Mouse (Mus musculus): ENCODE results near the gene Mdm4. TPM values are rescaled to one million over a fixed set of nuclear protein-coding genes. Genes with fewer than 3 reads are reported as not detected.

The Mdm4 gene
- total and polyA plus RNA-seq, 2 experiments from 2014 or later: 13.4 to 42.2 TPM

DNA sequence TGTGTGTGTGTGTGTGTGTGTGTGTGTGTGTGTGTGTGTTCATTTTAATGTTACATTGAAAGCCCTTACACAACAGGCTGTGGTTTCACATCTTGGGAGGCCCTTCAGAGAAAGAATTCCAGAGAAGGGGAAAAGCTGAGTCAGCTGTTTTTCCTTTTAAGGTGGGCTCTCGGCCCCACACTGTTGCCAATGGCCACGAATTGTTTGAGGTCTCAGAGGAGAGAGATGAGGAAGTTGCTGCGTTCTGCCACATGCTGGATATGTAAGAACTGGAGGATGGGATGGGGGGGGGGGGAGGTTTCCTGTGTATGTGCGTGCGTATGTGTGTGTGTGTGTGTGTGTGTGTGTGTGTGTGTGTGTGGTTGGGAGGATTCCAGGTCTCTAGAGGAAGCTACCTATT is 39.8 kb upstream of the Mdm4 start:
- Histone ChIP-seq H3K4me1 (ENCODE audit: control insufficient read depth, insufficient read depth) (peaks cover 48% of the 10 kb centered on the region), H3K4me3 (ENCODE audit: low read depth, low read length) (peak overlapping the region; percentile 39; the same call in 1 of the 2 replicates), H3K9ac (replicated peaks; ENCODE audit: low read depth, low read length) (0 out of 2 replicates have a peak overlapping the region, but pooled peaks have one; percentile 54), H3K9me3 (replicated peaks; ENCODE audit: control insufficient read depth, low read length) (no peaks in the 10 kb centered on the region), H3K4me2 (ENCODE audit: low read depth, low read length) (peak overlapping the region; percentile 53), H3K27me3 (ENCODE audit: control insufficient read depth, insufficient read depth, low read length) (no peaks in the 10 kb centered on the region), H3K27ac (ENCODE audit: low read depth) (peak overlapping the region; percentile 96), H3K36me3 (replicated peaks; ENCODE audit: control insufficient read depth, insufficient read depth, low read length) (peaks cover 27% of the 10 kb centered on the region)
- 38% methylated on average over 5 of the region's 5 CpGs for WGBS
- peak; percentile 64 for DNase-seq (ENCODE audit: low spot score)
- no peak; the same call in 1 of the 2 replicates for TF ChIP-seq EP300 (IDR thresholded peaks at IDR 0.05; ENCODE audit: low read depth)
- TF ChIP-seq CTCF (IDR thresholded peaks at IDR 0.05; ENCODE audit: low read depth): no peak
- no peak for ATAC-seq (ENCODE audit: insufficient read depth, low read depth)

DNA sequence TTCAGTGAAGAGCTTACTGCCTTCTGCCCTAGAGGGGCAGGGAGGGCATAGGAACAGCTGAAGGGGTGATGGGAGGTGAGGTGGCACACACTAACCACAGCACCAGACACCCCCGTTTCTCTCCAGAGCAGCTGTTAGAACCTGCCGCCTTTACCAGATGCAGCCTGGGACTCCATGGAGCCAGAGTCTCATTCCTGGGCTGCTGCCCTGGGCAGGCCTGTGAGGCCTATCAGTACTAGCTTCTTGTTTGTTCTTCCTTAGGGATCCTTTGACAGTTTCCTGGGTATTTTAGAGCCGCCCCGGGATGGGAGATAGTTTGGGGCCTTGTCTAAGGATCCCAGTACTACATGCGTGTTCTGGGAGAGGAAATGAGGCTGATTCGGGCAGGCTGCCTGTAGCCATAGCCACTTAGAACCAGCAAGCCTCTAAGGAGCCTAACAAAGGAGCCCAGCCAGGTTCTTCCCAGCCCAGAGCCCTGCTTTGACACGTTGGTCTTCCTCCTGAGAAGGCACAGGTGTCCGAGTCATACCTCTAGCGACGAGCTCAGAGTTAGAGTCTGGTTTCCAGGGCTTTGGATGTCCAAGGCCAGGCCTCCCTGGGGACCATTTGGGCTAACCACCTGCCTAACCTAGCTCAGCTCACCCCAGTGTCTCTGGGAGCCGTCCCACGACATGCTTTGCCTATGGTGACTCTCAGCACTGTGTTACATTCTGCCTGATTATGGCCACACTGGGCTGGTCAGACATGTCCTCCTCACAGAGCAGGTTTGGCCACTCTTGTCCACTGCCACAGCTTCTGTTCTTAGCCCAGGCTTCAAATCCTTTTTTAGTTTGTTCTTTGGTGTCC is 39.1 kb upstream of the Mdm4 start:
- TF ChIP-seq CTCF (IDR thresholded peaks at IDR 0.05; ENCODE audit: low read depth): no peak
- no peak for TF ChIP-seq EP300 (IDR thresholded peaks at IDR 0.05; ENCODE audit: low read depth)
- DNase-seq (ENCODE audit: low spot score) (no peak), ATAC-seq (ENCODE audit: insufficient read depth, low read depth) (no peak)
- Histone ChIP-seq H3K27me3 (ENCODE audit: control insufficient read depth, insufficient read depth, low read length) (no peaks in the 10 kb centered on the region), H3K9ac (replicated peaks; ENCODE audit: low read depth, low read length) (peak overlapping the region; percentile 54), H3K27ac (ENCODE audit: low read depth) (peak overlapping the region; percentile 96), H3K9me3 (replicated peaks; ENCODE audit: control insufficient read depth, low read length) (no peaks in the 10 kb centered on the region), H3K36me3 (replicated peaks; ENCODE audit: control insufficient read depth, insufficient read depth, low read length) (peaks cover 26% of the 10 kb centered on the region), H3K4me1 (ENCODE audit: control insufficient read depth, insufficient read depth) (peaks cover 48% of the 10 kb centered on the region), H3K4me3 (ENCODE audit: low read depth, low read length) (peak overlapping the region; percentile 39), H3K4me2 (ENCODE audit: low read depth, low read length) (peak overlapping the region; percentile 53)
- WGBS: 40% methylated on average over 12 of the region's 12 CpGs

DNA sequence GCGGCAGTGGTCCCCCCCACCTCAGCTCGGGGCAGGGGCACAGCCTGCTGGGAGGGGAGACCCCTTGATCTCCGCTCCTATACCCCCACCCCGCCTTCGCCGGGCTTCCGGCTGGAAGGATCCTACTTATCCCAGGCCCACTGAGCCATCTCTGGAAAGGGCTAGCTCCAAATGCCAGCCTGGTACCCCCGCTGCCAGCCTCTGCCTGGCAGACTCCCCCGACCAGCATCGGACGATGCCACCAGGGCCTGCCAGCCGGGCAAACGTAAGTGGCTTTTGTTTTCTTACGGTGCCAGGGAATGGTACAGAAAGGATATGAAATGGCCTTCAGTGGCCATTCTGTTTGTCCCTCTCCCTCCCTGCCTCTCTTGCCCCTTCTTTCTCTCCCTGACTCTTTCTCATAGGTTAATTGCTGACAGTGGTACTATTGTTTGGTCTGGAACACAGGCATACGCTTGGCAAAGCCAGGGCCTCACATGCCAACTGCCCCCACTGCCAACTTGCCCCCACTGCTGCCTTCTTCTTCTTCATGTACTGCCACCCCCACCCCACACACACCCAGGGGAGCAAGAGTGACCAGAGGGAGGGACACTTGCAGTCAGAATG is 38.4 kb upstream of the Mdm4 start:
- peak; percentile 6; the same call in 1 of the 2 replicates for ATAC-seq (ENCODE audit: insufficient read depth, low read depth)
- Histone ChIP-seq H3K4me3 (ENCODE audit: low read depth, low read length) (peak overlapping the region; percentile 39), H3K4me1 (ENCODE audit: control insufficient read depth, insufficient read depth) (peaks cover 48% of the 10 kb centered on the region), H3K4me2 (ENCODE audit: low read depth, low read length) (peak overlapping the region; percentile 53), H3K9ac (replicated peaks; ENCODE audit: low read depth, low read length) (peak overlapping the region; percentile 54), H3K9me3 (replicated peaks; ENCODE audit: control insufficient read depth, low read length) (no peaks in the 10 kb centered on the region), H3K36me3 (replicated peaks; ENCODE audit: control insufficient read depth, insufficient read depth, low read length) (peaks cover 26% of the 10 kb centered on the region; the same call in 1 of the 2 replicates), H3K27me3 (ENCODE audit: control insufficient read depth, insufficient read depth, low read length) (no peaks in the 10 kb centered on the region), H3K27ac (ENCODE audit: low read depth) (peak overlapping the region; percentile 96)
- WGBS: 49% methylated on average over 15 of the region's 15 CpGs
- no peak for TF ChIP-seq EP300 (IDR thresholded peaks at IDR 0.05; ENCODE audit: low read depth)
- TF ChIP-seq CTCF (IDR thresholded peaks at IDR 0.05; ENCODE audit: low read depth): no peak
- DNase-seq (ENCODE audit: low spot score): no peak

DNA sequence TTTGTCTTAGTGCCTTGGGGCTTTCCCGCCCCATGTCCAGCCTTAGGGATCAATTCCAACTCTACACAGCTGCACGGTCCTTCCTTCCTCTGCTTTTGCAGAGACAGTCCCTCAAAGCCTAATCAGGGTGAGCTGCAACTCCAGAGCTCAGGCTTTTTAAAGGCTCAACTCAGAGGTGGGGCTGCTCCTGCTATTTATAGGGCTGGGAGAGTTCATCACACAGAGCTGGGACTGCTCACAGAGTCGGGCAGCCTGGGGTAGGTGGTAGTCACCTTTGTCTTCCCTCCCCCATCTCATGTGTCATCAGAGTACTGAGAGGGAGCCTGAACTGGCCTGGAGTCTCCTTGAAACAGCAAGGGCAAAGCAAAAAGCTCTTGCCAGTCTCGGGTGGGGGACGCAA is 37.9 kb upstream of the Mdm4 start:
- H3K36me3 ChIP-seq (replicated peaks; ENCODE audit: control insufficient read depth, insufficient read depth, low read length): peaks cover 28% of the 10 kb centered on the region; the same call in 1 of the 2 replicates
- peak overlapping the region; percentile 39 for H3K4me3 ChIP-seq (ENCODE audit: low read depth, low read length)
- no peaks in the 10 kb centered on the region for H3K9me3 ChIP-seq (replicated peaks; ENCODE audit: control insufficient read depth, low read length)
- H3K9ac ChIP-seq (replicated peaks; ENCODE audit: low read depth, low read length): peak overlapping the region; percentile 54
- H3K27ac ChIP-seq (ENCODE audit: low read depth): peak overlapping the region; percentile 96
- ATAC-seq (ENCODE audit: insufficient read depth, low read depth) (peak; percentile 86), DNase-seq (ENCODE audit: low spot score) (peak; percentile 92)
- peak overlapping the region; percentile 53 for H3K4me2 ChIP-seq (ENCODE audit: low read depth, low read length)
- H3K27me3 ChIP-seq (ENCODE audit: control insufficient read depth, insufficient read depth, low read length): no peaks in the 10 kb centered on the region
- 16% methylated on average over 5 of the region's 5 CpGs for WGBS
- peaks cover 48% of the 10 kb centered on the region for H3K4me1 ChIP-seq (ENCODE audit: control insufficient read depth, insufficient read depth)
- no peak for TF ChIP-seq CTCF (IDR thresholded peaks at IDR 0.05; ENCODE audit: low read depth)
- TF ChIP-seq EP300 (IDR thresholded peaks at IDR 0.05; ENCODE audit: low read depth): no peak; the same call in 1 of the 2 replicates

DNA sequence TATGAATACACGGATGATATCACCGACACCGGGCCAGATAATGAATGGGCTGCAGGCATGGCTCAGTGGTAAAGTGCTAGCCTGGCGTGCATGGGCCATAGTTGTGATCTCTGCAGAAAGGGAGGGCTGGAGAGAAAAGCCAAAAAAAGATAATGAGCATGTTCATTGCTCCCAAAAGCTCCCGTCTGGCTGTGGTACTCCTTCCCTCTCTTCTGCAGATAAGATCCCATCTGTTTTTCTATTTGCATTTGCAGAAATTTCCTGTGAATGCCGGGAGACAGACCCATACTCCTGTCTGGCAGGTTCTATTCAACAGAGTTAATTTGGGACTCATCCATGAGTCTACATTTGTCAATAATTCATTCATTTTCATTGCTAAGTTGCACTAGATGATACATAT is 32.8 kb upstream of the Mdm4 start:
- WGBS: 67% methylated on average over 6 of the region's 6 CpGs
- no peaks in the 10 kb centered on the region for H3K9me3 ChIP-seq (replicated peaks; ENCODE audit: control insufficient read depth, low read length)
- ATAC-seq (ENCODE audit: insufficient read depth, low read depth): no peak
- no peak overlapping the region for H3K27ac ChIP-seq (ENCODE audit: low read depth)
- no peak overlapping the region for H3K9ac ChIP-seq (replicated peaks; ENCODE audit: low read depth, low read length)
- peaks cover 24% of the 10 kb centered on the region; the same call in 1 of the 2 replicates for H3K36me3 ChIP-seq (replicated peaks; ENCODE audit: control insufficient read depth, insufficient read depth, low read length)
- peaks cover 18% of the 10 kb centered on the region for H3K4me1 ChIP-seq (ENCODE audit: control insufficient read depth, insufficient read depth)
- no peak for DNase-seq (ENCODE audit: low spot score)
- no peak overlapping the region for H3K4me2 ChIP-seq (ENCODE audit: low read depth, low read length)
- H3K27me3 ChIP-seq (ENCODE audit: control insufficient read depth, insufficient read depth, low read length): no peaks in the 10 kb centered on the region
- TF ChIP-seq CTCF (IDR thresholded peaks at IDR 0.05; ENCODE audit: low read depth): no peak
- TF ChIP-seq EP300 (IDR thresholded peaks at IDR 0.05; ENCODE audit: low read depth): no peak
- H3K4me3 ChIP-seq (ENCODE audit: low read depth, low read length): no peak overlapping the region
